Mouse (Mus musculus): ENCODE measurements around the gene 1600002K03Rik. TPM values are rescaled to one million over a fixed set of nuclear protein-coding genes. Genes with fewer than 3 reads are reported as not detected.
A peak's percentile ranks its signal among the peaks of the same experiment; 100 is the strongest.
"Not testable (repeated sequence)": the region's sequence is repeated elsewhere in the genome, so short reads cannot be mapped to it uniquely, and the experiment has no call there.

1600002K03Rik gene
- polyA plus RNA-seq, 1 experiment from 2014 or later = 9.4 TPM

- H3K9me3 ChIP-seq (ENCODE audit: control insufficient read depth, low read length) = no peaks in the 10 kb centered on the region
- no peaks in the 10 kb centered on the region for H3K27me3 ChIP-seq (replicated peaks; ENCODE audit: control insufficient read depth, insufficient read depth, low read length)
- no peaks in the 10 kb centered on the region for H3K36me3 ChIP-seq (ENCODE audit: control insufficient read depth, insufficient read depth, low read length)
- H3K4me2 ChIP-seq (ENCODE audit: low read length) = no peak overlapping the region
- no peak for ATAC-seq
- peaks cover 56% of the 10 kb centered on the region for H3K4me1 ChIP-seq (ENCODE audit: control insufficient read depth, insufficient read depth, low read depth, low read length)
- H3K4me3 ChIP-seq (ENCODE audit: low read length) = no peak overlapping the region
- 72% methylated on average over 6 of the region's 6 CpGs for WGBS
- H3K9ac ChIP-seq (ENCODE audit: low read depth, low read length) = peak overlapping the region; percentile 22; the same call in 1 of the 2 replicates
- H3K27ac ChIP-seq (ENCODE audit: low read depth, low read length) = no peak overlapping the region
Observed at GRCm38 (mm10) chr10:80162716-80163299, 9.9 kb upstream of the 1600002K03Rik start.

- no peak overlapping the region; the same call in 1 of the 2 replicates for H3K27ac ChIP-seq (ENCODE audit: low read depth, low read length)
- no peak overlapping the region for H3K4me3 ChIP-seq (ENCODE audit: low read length)
- peak overlapping the region; percentile 95 for H3K4me2 ChIP-seq (ENCODE audit: low read length)
- no peaks in the 10 kb centered on the region for H3K27me3 ChIP-seq (replicated peaks; ENCODE audit: control insufficient read depth, insufficient read depth, low read length)
- peak overlapping the region; percentile 18; the same call in 1 of the 2 replicates for H3K9ac ChIP-seq (ENCODE audit: low read depth, low read length)
- H3K36me3 ChIP-seq (ENCODE audit: control insufficient read depth, insufficient read depth, low read length) = no peaks in the 10 kb centered on the region
- no peak for ATAC-seq
- peaks cover 57% of the 10 kb centered on the region for H3K4me1 ChIP-seq (ENCODE audit: control insufficient read depth, insufficient read depth, low read depth, low read length)
- WGBS = 82% methylated on average over 8 of the region's 8 CpGs
- no peaks in the 10 kb centered on the region for H3K9me3 ChIP-seq (ENCODE audit: control insufficient read depth, low read length)
Observed at GRCm38 (mm10) chr10:80163721-80164120, 9.0 kb upstream of the 1600002K03Rik start.

- Histone ChIP-seq H3K27ac (ENCODE audit: low read depth, low read length) (peak overlapping the region; percentile 90), H3K27me3 (replicated peaks; ENCODE audit: control insufficient read depth, insufficient read depth, low read length) (no peaks in the 10 kb centered on the region), H3K36me3 (ENCODE audit: control insufficient read depth, insufficient read depth, low read length) (no peaks in the 10 kb centered on the region), H3K9me3 (ENCODE audit: control insufficient read depth, low read length) (no peaks in the 10 kb centered on the region), H3K4me1 (ENCODE audit: control insufficient read depth, insufficient read depth, low read depth, low read length) (peaks cover 57% of the 10 kb centered on the region), H3K4me2 (ENCODE audit: low read length) (peak overlapping the region; percentile 95), H3K4me3 (ENCODE audit: low read length) (peak overlapping the region; percentile 50), H3K9ac (ENCODE audit: low read depth, low read length) (peak overlapping the region; percentile 83)
- 13% methylated on average over 37 of the region's 44 CpGs for WGBS
- peak; percentile 7; the same call in 1 of the 2 replicates for ATAC-seq
Observed at GRCm38 (mm10) chr10:80164161-80164997, 8.4 kb upstream of the 1600002K03Rik start.

GRCm38 (mm10) chr10:80164998-80165344 lies 7.8 kb upstream of the 1600002K03Rik start:
- peaks cover 3% of the 10 kb centered on the region for H3K36me3 ChIP-seq (ENCODE audit: control insufficient read depth, insufficient read depth, low read length)
- H3K4me1 ChIP-seq (ENCODE audit: control insufficient read depth, insufficient read depth, low read depth, low read length) = peaks cover 60% of the 10 kb centered on the region
- H3K4me3 ChIP-seq (ENCODE audit: low read length) = peak overlapping the region; percentile 50
- H3K27me3 ChIP-seq (replicated peaks; ENCODE audit: control insufficient read depth, insufficient read depth, low read length) = no peaks in the 10 kb centered on the region
- peak overlapping the region; percentile 90 for H3K27ac ChIP-seq (ENCODE audit: low read depth, low read length)
- H3K9ac ChIP-seq (ENCODE audit: low read depth, low read length) = peak overlapping the region; percentile 83
- 0% methylated on average over 17 of the region's 17 CpGs for WGBS
- H3K9me3 ChIP-seq (ENCODE audit: control insufficient read depth, low read length) = no peaks in the 10 kb centered on the region
- ATAC-seq = peak; percentile 67
- H3K4me2 ChIP-seq (ENCODE audit: low read length) = peak overlapping the region; percentile 95

GRCm38 (mm10) chr10:80165392-80166128 lies 7.2 kb upstream of the 1600002K03Rik start, which contains the start of gene Cirbp:
TSS of gene Cirbp (plus strand) at chr10:80165985.
- H3K4me1 ChIP-seq (ENCODE audit: control insufficient read depth, insufficient read depth, low read depth, low read length) = peaks cover 60% of the 10 kb centered on the region
- H3K4me3 ChIP-seq (ENCODE audit: low read length) = peak within 1 kb of the TSS; percentile 50
- peak within 1 kb of the TSS; percentile 95 for H3K4me2 ChIP-seq (ENCODE audit: low read length)
- peaks cover 8% of the 10 kb centered on the region for H3K36me3 ChIP-seq (ENCODE audit: control insufficient read depth, insufficient read depth, low read length)
- H3K9me3 ChIP-seq (ENCODE audit: control insufficient read depth, low read length) = no peaks in the 10 kb centered on the region
- no peaks in the 10 kb centered on the region for H3K27me3 ChIP-seq (replicated peaks; ENCODE audit: control insufficient read depth, insufficient read depth, low read length)
- peak within 1 kb of the TSS; percentile 90 for H3K27ac ChIP-seq (ENCODE audit: low read depth, low read length)
- no peak for ATAC-seq
- WGBS = 9% methylated on average over 20 of the region's 20 CpGs
- peak within 1 kb of the TSS; percentile 83 for H3K9ac ChIP-seq (ENCODE audit: low read depth, low read length)

- 92% methylated on average over 4 of the region's 4 CpGs for WGBS
- Histone ChIP-seq H3K27ac (ENCODE audit: low read depth, low read length) (peak overlapping the region; percentile 90), H3K36me3 (ENCODE audit: control insufficient read depth, insufficient read depth, low read length) (peaks cover 13% of the 10 kb centered on the region), H3K4me3 (ENCODE audit: low read length) (peak overlapping the region; percentile 50; the same call in 1 of the 2 replicates), H3K9ac (ENCODE audit: low read depth, low read length) (peak overlapping the region; percentile 55; the same call in 1 of the 2 replicates), H3K4me2 (ENCODE audit: low read length) (peak overlapping the region; percentile 95), H3K4me1 (ENCODE audit: control insufficient read depth, insufficient read depth, low read depth, low read length) (peaks cover 54% of the 10 kb centered on the region)
- not testable (repeated sequence) for ATAC-seq; H3K27me3 ChIP-seq (replicated peaks; ENCODE audit: control insufficient read depth, insufficient read depth, low read length); H3K9me3 ChIP-seq (ENCODE audit: control insufficient read depth, low read length)
Observed at GRCm38 (mm10) chr10:80166136-80166535, 6.6 kb upstream of the 1600002K03Rik start.

- H3K27me3 ChIP-seq (replicated peaks; ENCODE audit: control insufficient read depth, insufficient read depth, low read length) = no peaks in the 10 kb centered on the region
- peak overlapping the region; percentile 100 for H3K27ac ChIP-seq (ENCODE audit: low read depth, low read length)
- peak overlapping the region; percentile 99 for H3K9ac ChIP-seq (ENCODE audit: low read depth, low read length)
- H3K4me2 ChIP-seq (ENCODE audit: low read length) = peak overlapping the region; percentile 94
- peak overlapping the region; percentile 96 for H3K4me3 ChIP-seq (ENCODE audit: low read length)
- no peaks in the 10 kb centered on the region for H3K9me3 ChIP-seq (ENCODE audit: control insufficient read depth, low read length)
- WGBS = 0% methylated on average over 35 of the region's 55 CpGs
- peak; percentile 90 for ATAC-seq
- peaks cover 58% of the 10 kb centered on the region for H3K4me1 ChIP-seq (ENCODE audit: control insufficient read depth, insufficient read depth, low read depth, low read length)
- peaks cover 25% of the 10 kb centered on the region for H3K36me3 ChIP-seq (ENCODE audit: control insufficient read depth, insufficient read depth, low read length)
Observed at GRCm38 (mm10) chr10:80167460-80168037, 5.2 kb upstream of the 1600002K03Rik start.

GRCm38 (mm10) chr10:80168038-80168661 lies 4.6 kb upstream of the 1600002K03Rik start:
- peaks cover 60% of the 10 kb centered on the region for H3K4me1 ChIP-seq (ENCODE audit: control insufficient read depth, insufficient read depth, low read depth, low read length)
- peak overlapping the region; percentile 99 for H3K9ac ChIP-seq (ENCODE audit: low read depth, low read length)
- ATAC-seq = peak; percentile 34
- peak overlapping the region; percentile 94 for H3K4me2 ChIP-seq (ENCODE audit: low read length)
- peak overlapping the region; percentile 100 for H3K27ac ChIP-seq (ENCODE audit: low read depth, low read length)
- peak overlapping the region; percentile 96 for H3K4me3 ChIP-seq (ENCODE audit: low read length)
- no peaks in the 10 kb centered on the region for H3K9me3 ChIP-seq (ENCODE audit: control insufficient read depth, low read length)
- under 1% methylated on average over 34 of the region's 48 CpGs for WGBS
- H3K36me3 ChIP-seq (ENCODE audit: control insufficient read depth, insufficient read depth, low read length) = peaks cover 25% of the 10 kb centered on the region
- H3K27me3 ChIP-seq (replicated peaks; ENCODE audit: control insufficient read depth, insufficient read depth, low read length) = no peaks in the 10 kb centered on the region
